Mouse (Mus musculus) bone marrow, adult 2 months (tissue): ENCODE measurements around the gene Pkn2. TPM values are rescaled to one million over a fixed set of nuclear protein-coding genes. Genes with fewer than 3 reads are reported as not detected.

Experiments used
- H3K27ac ChIP-seq: fragments of 200-500 bp; 2 replicates; pipeline ENCODE4 v1.5.1; 2012; ENCODE audit warnings: low read depth, mild to moderate bottlenecking, control low read depth, inconsistent platforms, low read length; ENCODE audit not compliant: control insufficient read depth, poor library complexity, insufficient read depth
- H3K4me1 ChIP-seq: fragments of 200-500 bp; 2 replicates; pipeline ENCODE4 v1.6.1; 2011; ENCODE audit warnings: low read length; ENCODE audit not compliant: control insufficient read depth, insufficient read depth
- H3K4me3 ChIP-seq: fragments of 200-500 bp; replicated peaks from 2 replicates; pipeline ENCODE3; 2011; ENCODE audit warnings: mild to moderate bottlenecking, low read depth, low read length, control low read depth; ENCODE audit not compliant: control insufficient read depth
- CTCF ChIP-seq: fragments of 200-500 bp; IDR thresholded peaks from 2 replicates; pipeline ENCODE4 v1.5.1; 2011; ENCODE audit warnings: low read length, control low read depth; ENCODE audit not compliant: control insufficient read depth, insufficient read depth
- POLR2A ChIP-seq: fragments of 200-500 bp; IDR thresholded peaks from 2 replicates; pipeline ENCODE4 v1.6.1; 2011; ENCODE audit warnings: low read depth, mild to moderate bottlenecking, control low read depth, low read length, borderline replicate concordance; ENCODE audit not compliant: control insufficient read depth
- WGBS: fragments of 180-500 bp; shearing (Covaris S2); methylation state at CpG from one replicate; pipeline ENCODE4 v1.1.7; 2018; 5-methylcytosine and 5-hydroxymethylcytosine counted together
- polyA plus RNA-seq: library from polyadenylated mRNA; stranded (reverse); fragments of >200 nt; gene quantifications from 2 replicates; pipeline ENCODE4 v1.2.4, GENCODE M21; 2011; ENCODE audit warnings: low replicate concordance; ENCODE audit not compliant: missing spikeins, insufficient read depth, insufficient read length

Gene Pkn2
- polyA plus RNA-seq, 1 experiment: 35.2 TPM

DNA sequence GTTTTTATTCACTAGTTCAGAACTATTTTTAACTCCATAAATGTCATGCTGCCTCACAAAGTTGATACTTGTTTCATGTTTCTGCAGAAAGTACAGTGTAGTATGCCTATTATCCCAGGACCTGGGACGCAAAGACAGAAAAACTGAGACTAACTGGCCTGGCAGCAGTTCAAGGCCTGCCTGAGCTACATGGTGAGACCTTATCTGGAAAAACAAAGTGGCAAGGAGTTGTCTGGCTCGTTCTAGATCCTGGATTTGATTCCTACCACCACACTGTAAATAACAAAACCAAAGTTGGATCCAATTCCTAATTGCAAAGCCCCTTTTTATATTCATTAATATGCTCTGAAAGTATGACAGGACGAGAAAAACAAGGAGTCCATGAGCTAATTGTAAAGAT lies 25.0 kb downstream of the Pkn2 start:
- no peak for TF ChIP-seq CTCF
- Histone ChIP-seq H3K27ac (no peak overlapping the region), H3K4me1 (no peaks in the 10 kb centered on the region), H3K4me3 (no peak overlapping the region)
- 59% methylated on average over 3 of the region's 3 CpGs for WGBS

DNA sequence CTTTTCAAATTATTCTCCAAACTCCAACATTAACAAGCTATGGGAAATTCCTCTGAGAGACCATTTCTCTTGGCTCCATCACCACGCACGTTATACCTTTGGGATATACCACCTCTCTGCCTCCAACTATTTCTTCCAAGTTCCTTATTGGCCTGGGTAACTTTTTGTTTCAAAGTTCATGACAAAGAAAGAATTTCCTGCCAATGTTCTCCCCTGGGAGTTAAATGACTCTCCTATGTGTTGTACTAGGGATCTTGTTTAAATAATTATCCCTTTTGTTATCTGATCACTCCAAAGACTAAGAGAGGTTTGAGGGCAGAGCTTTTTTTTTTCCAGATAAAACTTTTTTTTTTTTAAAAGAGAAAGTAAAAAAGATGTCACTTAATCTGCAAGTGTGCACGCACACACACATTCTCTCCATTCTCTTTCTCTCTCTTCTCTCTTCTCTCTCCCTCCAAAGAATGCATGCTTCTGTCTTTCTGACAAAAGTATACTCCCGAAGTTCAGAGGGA lies 25.8 kb downstream of the Pkn2 start:
- no peaks in the 10 kb centered on the region for H3K4me1 ChIP-seq
- no peak overlapping the region for H3K27ac ChIP-seq
- no peak for TF ChIP-seq CTCF
- TF ChIP-seq POLR2A: no peak
- no peak overlapping the region for H3K4me3 ChIP-seq
- 73% methylated on average over 4 of the region's 4 CpGs for WGBS

DNA sequence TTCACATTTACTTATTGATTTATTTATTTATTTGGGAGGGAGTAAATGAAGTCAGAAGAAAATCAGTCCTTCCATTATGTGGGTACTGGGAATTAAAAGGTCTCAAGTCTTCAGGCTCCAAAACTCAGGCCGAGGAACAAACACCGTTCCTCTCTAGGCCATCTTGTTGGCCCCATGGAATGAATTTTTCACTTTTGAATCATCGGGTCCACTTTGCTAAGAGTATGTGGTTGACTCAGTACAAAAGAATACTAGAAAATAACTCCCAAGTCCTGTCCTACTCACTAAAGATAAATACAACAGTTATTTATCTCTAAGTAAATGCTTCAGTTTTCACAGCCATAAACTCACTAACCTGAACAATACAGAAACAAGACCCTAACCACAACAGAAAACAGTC lies 28.9 kb downstream of the Pkn2 start:
- TF ChIP-seq CTCF (no peak), POLR2A (no peak)
- no peaks in the 10 kb centered on the region for H3K4me1 ChIP-seq
- 91% methylated on average over 3 of the region's 3 CpGs for WGBS
- H3K27ac ChIP-seq: no peak overlapping the region
- H3K4me3 ChIP-seq: no peak overlapping the region

DNA sequence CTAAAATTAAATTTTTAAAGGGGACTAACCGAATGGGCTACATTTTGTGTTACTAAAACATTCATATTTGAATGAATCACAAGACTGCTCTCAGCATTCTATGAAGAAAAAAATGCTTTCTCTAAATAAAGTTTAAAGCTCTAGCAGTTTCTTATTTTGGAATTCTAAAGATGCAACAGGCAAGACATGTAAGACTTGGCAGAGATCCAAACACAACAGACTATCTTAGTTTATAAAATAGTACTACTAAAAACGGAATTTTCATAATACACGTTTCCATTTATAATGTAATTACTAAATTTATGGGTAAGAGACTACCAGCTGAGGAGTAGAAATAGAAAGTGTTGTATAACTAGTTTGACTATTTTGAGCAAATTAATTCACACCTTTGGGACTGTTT lies 30.2 kb downstream of the Pkn2 start:
- no peak for TF ChIP-seq POLR2A
- no peak for TF ChIP-seq CTCF
- no peaks in the 10 kb centered on the region for H3K4me1 ChIP-seq

DNA sequence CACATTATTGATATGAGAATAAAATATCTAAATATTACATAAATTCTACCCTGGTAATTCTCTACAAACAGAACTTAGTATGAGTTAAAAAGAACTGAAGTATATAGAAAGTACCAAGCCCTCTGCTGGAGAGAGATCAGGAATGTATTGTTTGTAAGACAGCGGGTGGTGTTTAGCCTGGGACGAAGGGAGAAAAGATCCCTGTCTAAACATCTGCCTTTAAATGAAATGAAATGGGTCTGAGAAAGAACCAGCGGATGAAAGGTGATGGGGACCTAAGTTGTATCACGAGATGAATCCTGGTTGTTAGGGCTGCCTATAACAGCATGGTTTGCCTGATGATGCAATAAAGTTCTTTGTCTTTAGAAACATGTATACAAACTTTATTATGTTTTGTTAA lies 41.8 kb downstream of the Pkn2 start:
- Histone ChIP-seq H3K4me3 (no peak overlapping the region), H3K4me1 (no peaks in the 10 kb centered on the region; the same call in 1 of the 2 replicates), H3K27ac (no peak overlapping the region)
- WGBS: 91% methylated on average over 4 of the region's 4 CpGs
- TF ChIP-seq CTCF (no peak), POLR2A (no peak)

More for the DNA sequence above, 30.2 kb downstream of the Pkn2 start:
- H3K4me3 ChIP-seq: no peak overlapping the region
- H3K27ac ChIP-seq: no peak overlapping the region
- 75% methylated on average over 3 of the region's 3 CpGs for WGBS

DNA sequence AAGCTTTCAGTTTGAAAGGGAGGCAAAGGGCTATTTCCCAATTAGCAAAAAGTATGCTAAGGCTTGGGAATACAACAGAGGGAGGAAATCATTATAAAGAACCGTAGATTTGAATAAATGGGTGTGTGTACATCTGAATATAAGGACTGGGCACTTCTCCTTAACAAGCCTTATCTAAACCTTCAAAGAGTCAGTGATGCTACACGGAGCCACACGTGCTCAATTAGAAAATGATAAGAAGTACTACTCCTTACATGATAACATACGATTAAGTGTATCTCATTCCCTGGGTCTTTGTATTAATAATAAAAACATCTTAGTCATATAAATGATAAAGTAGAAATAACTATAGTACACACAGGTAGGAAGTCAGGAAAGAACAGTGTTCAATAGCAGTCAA lies 47.0 kb downstream of the Pkn2 start:
- no peak overlapping the region for H3K4me3 ChIP-seq
- no peak overlapping the region for H3K27ac ChIP-seq
- no peak for TF ChIP-seq POLR2A
- TF ChIP-seq CTCF: no peak
- H3K4me1 ChIP-seq: no peaks in the 10 kb centered on the region; the same call in 1 of the 2 replicates
- 57% methylated on average over 4 of the region's 4 CpGs for WGBS

DNA sequence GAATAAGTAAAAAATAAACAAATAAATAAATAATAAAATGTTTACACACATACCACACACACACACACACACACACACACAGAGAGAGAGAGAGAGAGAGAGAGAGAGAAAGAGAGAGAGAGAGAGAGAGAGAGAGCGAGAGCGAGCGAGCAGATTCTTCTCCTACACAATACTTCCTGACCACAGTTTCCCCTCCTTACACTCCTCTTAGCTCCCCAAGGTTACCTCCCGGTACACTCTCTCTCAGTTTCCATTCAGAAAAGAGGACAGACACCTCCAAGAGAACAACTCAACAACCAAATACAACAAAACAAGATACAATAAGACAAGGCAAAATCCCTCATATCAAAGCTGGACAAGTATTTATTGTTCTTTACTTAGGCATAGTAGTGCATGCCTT lies 47.8 kb downstream of the Pkn2 start:
- H3K4me3 ChIP-seq: no peak overlapping the region
- no peaks in the 10 kb centered on the region; the same call in 1 of the 2 replicates for H3K4me1 ChIP-seq
- WGBS: 35% methylated on average over 4 of the region's 4 CpGs
- TF ChIP-seq CTCF (no peak), POLR2A (no peak)
- H3K27ac ChIP-seq: no peak overlapping the region

DNA sequence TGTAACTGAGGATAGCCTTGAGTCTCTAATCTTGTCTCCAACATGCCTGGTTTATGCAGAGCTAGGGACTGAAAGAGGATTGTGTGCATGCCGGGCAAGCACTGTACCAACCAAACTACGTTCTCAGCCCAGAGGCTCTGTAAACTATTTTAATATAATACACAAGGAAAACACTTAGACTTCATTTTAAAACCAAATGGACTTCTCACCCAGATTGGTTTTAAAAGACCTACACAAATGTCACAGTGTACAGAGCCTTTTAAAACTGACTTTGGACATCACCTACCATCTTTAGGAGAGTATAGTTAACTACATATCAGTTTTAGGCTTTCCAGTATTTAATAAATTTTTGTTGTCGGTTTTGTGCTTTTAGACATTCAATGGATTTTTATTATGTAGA lies 48.9 kb downstream of the Pkn2 start:
- 87% methylated on average over 3 of the region's 3 CpGs for WGBS
- Histone ChIP-seq H3K27ac (no peak overlapping the region), H3K4me3 (no peak overlapping the region), H3K4me1 (no peaks in the 10 kb centered on the region; the same call in 1 of the 2 replicates)
- no peak for TF ChIP-seq CTCF
- no peak for TF ChIP-seq POLR2A
